Mouse (Mus musculus) G1E-ER4 (cell line): Measurements from ENCODE around the gene Inka1. TPM values are rescaled to one million over a fixed set of nuclear protein-coding genes. Genes with fewer than 3 reads are reported as not detected.

Experiments used
- GATA1 ChIP-seq: IDR thresholded peaks from one replicate; pipeline ENCODE4 v1.8.0; 2012; ENCODE audit warnings: low read length, inconsistent platforms
- polyA plus RNA-seq: library from polyadenylated mRNA; stranded (reverse); fragments of >175 nt; gene quantifications from 2 replicates; pipeline ENCODE4 v1.2.3, GENCODE M21; 2012

Inka1 gene
- polyA plus RNA-seq, 1 experiment = 110 TPM

DNA sequence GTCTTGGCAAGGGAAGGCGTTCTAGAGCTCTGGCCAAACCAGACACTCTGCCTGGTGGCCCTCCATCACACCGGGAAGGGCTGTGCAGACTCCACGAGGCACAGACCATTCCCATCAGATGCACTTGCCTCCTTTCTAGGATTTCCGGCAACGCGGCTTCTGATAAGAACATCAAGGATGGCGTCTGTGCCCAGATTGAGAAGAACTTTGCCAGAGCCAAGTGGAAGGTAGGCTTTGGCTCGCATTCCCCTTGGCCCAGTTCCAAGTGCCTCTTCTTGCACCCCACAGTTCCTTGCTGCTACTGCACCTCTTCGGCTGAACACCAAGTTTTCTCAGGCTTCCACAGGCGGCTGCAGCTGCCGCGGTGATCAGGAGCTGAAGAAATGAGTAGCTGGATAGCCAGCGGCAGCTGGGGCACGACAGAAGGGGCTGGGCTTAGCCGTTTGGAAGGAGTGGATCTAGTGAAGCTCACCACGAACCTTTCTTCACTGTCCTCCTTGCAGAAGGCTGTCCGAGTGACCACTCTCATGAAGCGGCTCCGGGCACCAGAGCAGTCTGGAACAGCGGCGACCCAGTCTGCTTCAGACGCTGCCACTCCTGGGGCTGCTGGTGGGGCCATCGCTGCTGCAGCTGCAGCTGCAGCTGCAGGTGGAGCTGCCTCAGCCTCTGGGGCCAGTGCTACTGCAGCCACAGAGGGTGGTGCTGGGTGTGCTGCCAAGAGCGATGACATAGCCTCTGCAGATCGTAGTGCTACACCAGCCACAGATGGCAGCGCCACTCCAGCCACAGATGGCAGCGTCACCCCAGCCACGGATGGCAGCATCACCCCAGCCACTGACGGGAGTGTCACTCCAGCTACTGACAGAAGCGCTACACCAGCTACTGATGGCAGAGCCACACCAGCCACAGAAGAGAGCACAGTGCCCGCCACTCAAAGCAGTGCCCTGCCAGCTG, 38.2 kb downstream of the Inka1 start:
- no peak for TF ChIP-seq GATA1

DNA sequence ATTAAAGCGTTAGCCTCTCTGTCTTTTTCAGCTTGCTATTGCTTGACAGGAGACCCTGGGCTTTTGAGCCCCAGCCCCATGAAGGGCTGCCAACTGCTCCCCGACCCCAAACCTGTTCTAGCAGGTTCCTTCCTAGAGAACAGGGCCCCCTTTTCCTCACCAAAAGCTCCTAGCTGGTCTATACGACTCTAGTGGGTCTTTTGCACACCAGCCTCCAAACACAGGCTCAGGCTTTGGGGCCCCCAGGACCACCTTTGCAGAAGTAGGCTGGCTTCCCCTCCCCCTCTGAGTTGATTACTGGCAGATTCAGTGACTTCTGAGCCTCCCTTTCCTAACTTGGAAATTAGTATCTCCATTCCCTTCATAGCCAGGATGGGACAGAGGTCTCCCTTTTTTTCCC, 48.8 kb downstream of the Inka1 start:
- no peak for TF ChIP-seq GATA1

DNA sequence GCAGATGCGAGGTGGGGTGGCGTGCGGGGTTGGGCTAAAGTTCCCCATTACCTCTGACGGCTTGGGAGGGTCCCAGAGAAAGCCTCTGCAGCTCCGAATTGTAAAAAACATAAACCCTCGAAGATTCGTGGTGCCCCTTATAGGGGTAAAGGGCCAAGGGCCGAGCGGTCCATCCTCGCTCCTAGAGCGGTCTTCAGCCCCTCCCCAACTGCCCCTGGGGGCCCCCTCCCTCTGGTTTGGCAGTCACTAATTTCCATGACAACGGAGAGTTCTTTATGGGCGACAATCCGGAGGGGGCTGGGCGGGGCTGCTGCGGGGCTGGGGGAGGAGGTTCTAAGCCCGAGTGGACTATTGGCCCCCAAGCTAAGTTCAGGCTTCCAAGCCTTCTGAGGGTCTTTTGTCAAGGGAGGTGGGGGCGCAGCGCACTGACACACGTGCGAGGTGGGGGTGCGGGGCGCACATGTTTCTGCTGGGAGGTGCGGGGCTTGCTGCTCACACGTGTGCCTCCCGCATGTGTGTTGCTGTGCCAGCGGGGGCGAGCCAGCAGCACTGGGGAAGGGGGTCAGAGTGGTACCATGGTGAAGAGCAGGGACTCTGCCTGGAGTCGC, 49.4 kb downstream of the Inka1 start:
- TF ChIP-seq GATA1 = no peak

DNA sequence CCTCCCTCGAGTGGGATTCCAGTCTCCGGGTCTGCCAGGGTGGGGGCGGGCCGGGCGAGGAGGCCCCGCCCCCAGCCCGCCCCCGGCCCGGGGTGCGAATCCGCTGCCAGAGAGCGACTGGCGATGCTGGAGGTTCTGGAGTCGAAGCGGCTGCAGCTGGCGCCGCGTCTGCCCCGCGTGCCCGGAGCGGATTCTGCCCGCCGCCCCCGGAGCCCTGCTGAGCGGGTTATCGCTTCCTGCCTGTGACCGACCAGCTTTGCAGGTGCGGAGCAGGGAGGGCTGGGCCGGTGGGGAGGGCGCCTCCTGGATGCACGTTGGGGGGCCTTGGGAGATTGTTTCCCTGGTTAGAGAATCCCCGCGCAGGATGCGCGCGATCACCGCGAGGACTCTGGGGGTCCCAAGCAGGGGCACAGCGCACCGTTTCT, 49.9 kb downstream of the Inka1 start:
- no peak for TF ChIP-seq GATA1

DNA sequence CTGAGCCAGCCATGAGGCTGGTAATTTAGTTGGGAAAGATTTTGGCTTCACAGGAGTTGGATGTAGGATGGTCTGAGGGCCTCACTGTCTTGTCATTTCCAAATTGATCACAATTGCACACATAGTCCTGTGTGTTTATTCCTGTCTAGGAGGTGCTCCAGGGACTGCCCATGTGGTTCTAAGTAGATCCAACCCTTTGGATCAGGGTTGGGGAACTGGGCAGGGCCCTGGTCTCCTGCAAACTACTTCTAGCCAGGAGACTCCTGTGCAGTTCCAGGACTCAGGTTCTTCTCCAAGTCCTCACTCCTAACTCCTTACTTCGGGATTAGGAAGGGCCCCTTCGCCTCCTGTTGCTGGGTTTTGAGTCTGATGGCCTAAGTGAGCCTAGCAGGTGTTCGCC, 50.3 kb downstream of the Inka1 start, which contains the start of gene Camkv:
TSS of gene Camkv (plus strand) at position 301 of the 400 bp plus-strand sequence.
- no peak for TF ChIP-seq GATA1

Other genes starting within 250 kb of the Inka1 start
- gene Rbm5, start 214.9 kb downstream of the Inka1 start, polyA plus RNA-seq = 16.1 and 25.4 TPM in 2 replicates
- 24.8 and 40.9 TPM in 2 replicates for gene Rbm6, start 112.6 kb downstream of the Inka1 start, polyA plus RNA-seq
- gene Mon1a, start 97.7 kb downstream of the Inka1 start, polyA plus RNA-seq = 12.3 and 12.7 TPM in 2 replicates
- gene Mst1r, start 79.0 kb downstream of the Inka1 start, polyA plus RNA-seq = 0.02 TPM in 1 of 2 replicates, not detected in the other
- not detected in 2 replicates for gene Actl11, start 57.4 kb downstream of the Inka1 start, polyA plus RNA-seq
- gene Camkv, start 50.2 kb downstream of the Inka1 start, polyA plus RNA-seq = not detected in 2 replicates
- 4.1 and 9.1 TPM in 2 replicates for gene Traip, start 35.7 kb downstream of the Inka1 start, polyA plus RNA-seq
- gene Uba7, start 10.4 kb downstream of the Inka1 start, polyA plus RNA-seq = 23.2 and 52.7 TPM in 2 replicates
- gene Gm20661, start 2.8 kb downstream of the Inka1 start, polyA plus RNA-seq = 0.10 and 0.19 TPM in 2 replicates
- 0.38 and 0.67 TPM in 2 replicates for gene Cdhr4, start 6.6 kb upstream of the Inka1 start, polyA plus RNA-seq
- gene Gm20662, start 10.5 kb upstream of the Inka1 start, polyA plus RNA-seq = 0.08 and 0.28 TPM in 2 replicates
- gene Ip6k1, start 16.6 kb upstream of the Inka1 start, polyA plus RNA-seq = 80.8 and 109 TPM in 2 replicates
- 7.7 and 10.5 TPM in 2 replicates for gene Gmppb, start 63.4 kb upstream of the Inka1 start, polyA plus RNA-seq
- gene Amigo3, start 67.3 kb upstream of the Inka1 start, polyA plus RNA-seq = 0.24 and 0.32 TPM in 2 replicates
- 9.2 and 12.4 TPM in 2 replicates for gene Mst1, start 94.6 kb upstream of the Inka1 start, polyA plus RNA-seq
- gene Rnf123, start 97.5 kb upstream of the Inka1 start, polyA plus RNA-seq = 25.7 and 84.5 TPM in 2 replicates
- 70.8 and 89.8 TPM in 2 replicates for gene Apeh, start 108.7 kb upstream of the Inka1 start, polyA plus RNA-seq
- gene Bsn, start 204.5 kb upstream of the Inka1 start, polyA plus RNA-seq = 5.2 and 8.1 TPM in 2 replicates